Mouse (Mus musculus): ENCODE measurements around the gene Snx11.
"Not testable (repeated sequence)": the region's sequence is repeated elsewhere in the genome, so short reads cannot be mapped to it uniquely, and the experiment has no call there.

Snx11 gene

GRCm38 (mm10) chr11:96776968-96777962 is at the start of gene Snx11:
TSS of gene Snx11 (minus strand) at chr11:96777559.
- peak; percentile 100 for DNase-seq

- no peak for DNase-seq
These were observed 49.1 kb upstream of the Snx11 start for GRCm38 (mm10) chr11:96826481-96826880.

GRCm38 (mm10) chr11:96824783-96825495 is 47.6 kb upstream of the Snx11 start:
- DNase-seq = peak; percentile 82 to 89

- DNase-seq = peak; percentile 94 to 96
These were observed 46.8 kb upstream of the Snx11 start for GRCm38 (mm10) chr11:96823880-96824782.

GRCm38 (mm10) chr11:96823471-96823837 is 46.1 kb upstream of the Snx11 start:
- DNase-seq = peak in 1 of 2 experiments; percentile 46

GRCm38 (mm10) chr11:96822675-96823470 is 45.5 kb upstream of the Snx11 start:
- DNase-seq = no peak

- no peak for DNase-seq
These were observed 44.6 kb upstream of the Snx11 start for GRCm38 (mm10) chr11:96821956-96822355.

- DNase-seq = no peak
These were observed 40.9 kb upstream of the Snx11 start for GRCm38 (mm10) chr11:96818128-96818710.

GRCm38 (mm10) chr11:96816979-96817378 is 39.6 kb upstream of the Snx11 start:
- DNase-seq = no peak

- DNase-seq = no peak
These were observed 39.1 kb upstream of the Snx11 start for GRCm38 (mm10) chr11:96816494-96816893.

GRCm38 (mm10) chr11:96815895-96816294 is 38.5 kb upstream of the Snx11 start:
- DNase-seq = no peak

GRCm38 (mm10) chr11:96814443-96814842 is 37.1 kb upstream of the Snx11 start:
- DNase-seq = no peak

GRCm38 (mm10) chr11:96813920-96814319 is 36.6 kb upstream of the Snx11 start:
- no peak for DNase-seq

- DNase-seq = no peak
These were observed 36.1 kb upstream of the Snx11 start for GRCm38 (mm10) chr11:96813455-96813854.

- DNase-seq = not testable (repeated sequence)
These were observed 33.8 kb upstream of the Snx11 start for GRCm38 (mm10) chr11:96811188-96811587.

- peak; percentile 42 to 48 for DNase-seq
These were observed 32.3 kb upstream of the Snx11 start for GRCm38 (mm10) chr11:96809562-96810235.

GRCm38 (mm10) chr11:96808066-96808465 is 30.7 kb upstream of the Snx11 start:
- DNase-seq = peak in 1 of 2 experiments; percentile 55

- no peak for DNase-seq
These were observed 28.2 kb upstream of the Snx11 start for GRCm38 (mm10) chr11:96805606-96806005.

GRCm38 (mm10) chr11:96799511-96799910 is 22.2 kb upstream of the Snx11 start:
- DNase-seq = no peak

- DNase-seq = no peak
These were observed 19.2 kb upstream of the Snx11 start for GRCm38 (mm10) chr11:96796586-96796985.

GRCm38 (mm10) chr11:96796081-96796480 is 18.7 kb upstream of the Snx11 start:
- no peak for DNase-seq
